Mouse (Mus musculus): Measurements from ENCODE around the gene Hist2h3c1. TPM values are rescaled to one million over a fixed set of nuclear protein-coding genes. Genes with fewer than 3 reads are reported as not detected.

Hist2h3c1 gene
- total and polyA plus RNA-seq, 2 experiments from 2014 or later = 0.32 TPM; not detected in 1

GRCm38 (mm10) chr3:96262216-96262875, 15.9 kb downstream of the Hist2h3c1 start:
- WGBS = 1% methylated on average over 19 of the region's 19 CpGs

DNA sequence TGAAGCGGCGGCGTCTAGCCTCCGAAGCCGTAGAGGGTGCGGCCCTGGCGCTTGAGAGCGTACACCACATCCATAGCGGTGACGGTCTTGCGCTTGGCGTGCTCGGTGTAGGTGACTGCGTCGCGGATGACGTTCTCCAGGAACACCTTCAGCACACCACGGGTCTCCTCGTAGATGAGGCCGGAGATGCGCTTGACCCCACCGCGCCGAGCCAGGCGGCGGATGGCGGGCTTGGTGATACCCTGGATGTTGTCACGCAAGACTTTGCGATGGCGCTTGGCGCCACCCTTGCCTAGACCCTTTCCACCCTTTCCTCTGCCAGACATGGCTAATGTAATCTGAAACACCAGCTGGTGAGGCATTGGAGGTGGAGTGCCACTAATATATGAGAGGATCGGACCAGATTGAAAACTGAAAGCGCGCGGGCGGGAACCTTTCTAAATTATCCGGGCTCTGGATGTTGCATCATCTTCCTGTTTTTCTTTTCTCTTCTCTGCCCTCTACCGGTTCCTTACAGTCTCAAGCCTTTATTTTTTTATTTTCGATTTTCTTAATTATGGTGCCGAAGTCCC, 16.6 kb downstream of the Hist2h3c1 start, which contains the start of gene Hist2h4:
Gene Hist2h4 (minus strand): TSS at position 333 of the 572 bp plus-strand sequence.
- TF ChIP-seq CTCF (IDR thresholded peaks at IDR 0.05) = peak; percentile 77
- peak; percentile 87 for ATAC-seq (ENCODE audit: low FRiP score)
- H3K36me3 ChIP-seq (ENCODE audit: insufficient read depth, low read length) = no peaks in the 10 kb centered on the region
- peaks cover 3% of the 10 kb centered on the region for H3K4me1 ChIP-seq (ENCODE audit: insufficient read depth, low read length)
- H3K4me2 ChIP-seq (ENCODE audit: low read depth, low read length, poor library complexity, severe bottlenecking) = peak within 1 kb of the TSS; percentile 77
- peak within 1 kb of the TSS; percentile 97 for H3K27ac ChIP-seq (ENCODE audit: low read depth, low read length)
- no peaks in the 10 kb centered on the region for H3K9me3 ChIP-seq (ENCODE audit: low read length)
- H3K9ac ChIP-seq (replicated peaks; ENCODE audit: low read length, poor library complexity, severe bottlenecking) = peak within 1 kb of the TSS; percentile 83
- peak; percentile 97 for DNase-seq (ENCODE audit: low spot score)
- no peaks in the 10 kb centered on the region for H3K27me3 ChIP-seq (ENCODE audit: insufficient read depth, low read length)
- WGBS = under 1% methylated on average over 39 of the region's 40 CpGs
- peak within 1 kb of the TSS; percentile 58 for H3K4me3 ChIP-seq (ENCODE audit: low read depth, low read length)

More at GRCm38 (mm10) chr3:96262216-96262875, 15.9 kb downstream of the Hist2h3c1 start:
- Histone ChIP-seq H3K4me3 (ENCODE audit: low read depth, low read length) (peak overlapping the region; percentile 58), H3K4me2 (ENCODE audit: low read depth, low read length, poor library complexity, severe bottlenecking) (peak overlapping the region; percentile 77), H3K36me3 (ENCODE audit: insufficient read depth, low read length) (no peaks in the 10 kb centered on the region), H3K9ac (replicated peaks; ENCODE audit: low read length, poor library complexity, severe bottlenecking) (peak overlapping the region; percentile 83), H3K27me3 (ENCODE audit: insufficient read depth, low read length) (no peaks in the 10 kb centered on the region), H3K27ac (ENCODE audit: low read depth, low read length) (peak overlapping the region; percentile 97), H3K9me3 (ENCODE audit: low read length) (no peaks in the 10 kb centered on the region), H3K4me1 (ENCODE audit: insufficient read depth, low read length) (no peaks in the 10 kb centered on the region; the same call in none of the 2 replicates)
- no peak for TF ChIP-seq CTCF (IDR thresholded peaks at IDR 0.05)
- DNase-seq (ENCODE audit: low spot score) (peak; percentile 93), ATAC-seq (ENCODE audit: low FRiP score) (peak; percentile 81)

DNA sequence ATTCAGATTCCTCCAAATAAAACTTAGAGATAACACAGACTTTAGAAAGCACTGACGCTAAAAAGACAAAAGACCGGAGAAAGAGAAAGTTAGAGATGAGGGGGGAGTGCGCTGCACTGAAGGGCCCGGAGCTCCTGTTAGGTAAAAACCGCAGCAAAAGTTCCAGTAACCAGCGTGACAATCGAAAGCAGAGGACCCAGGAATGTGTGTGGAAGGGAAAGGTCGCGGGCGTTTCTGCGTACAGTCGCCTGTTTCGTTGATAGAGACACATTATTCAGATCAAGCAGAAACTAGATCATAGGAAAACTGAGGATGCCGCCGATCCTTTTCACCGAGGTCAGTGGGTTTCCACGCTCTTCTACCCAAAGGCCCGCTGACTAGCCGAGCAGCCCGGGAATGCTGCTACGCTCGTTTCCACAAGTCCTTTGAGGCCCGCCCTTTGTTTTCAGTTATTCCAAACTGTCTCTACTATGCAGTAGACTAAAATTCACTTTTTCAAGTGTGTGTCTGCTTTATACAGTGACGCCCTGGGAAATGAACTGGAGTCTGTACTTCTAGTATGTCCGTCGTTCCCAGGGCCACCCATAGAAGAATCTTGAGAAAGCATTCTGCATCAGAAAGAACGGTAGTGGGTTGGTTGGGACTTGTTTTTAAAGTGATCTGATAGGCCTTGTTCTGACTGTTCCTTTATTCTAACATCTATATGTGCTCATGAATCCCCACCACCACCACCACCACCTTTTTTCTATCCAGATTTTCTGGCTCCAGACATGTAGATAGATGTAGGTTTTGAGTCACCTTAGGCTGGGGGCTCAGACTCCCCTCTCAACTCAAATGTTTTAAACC, 17.3 kb downstream of the Hist2h3c1 start:
- Histone ChIP-seq H3K36me3 (ENCODE audit: insufficient read depth, low read length) (no peaks in the 10 kb centered on the region), H3K4me1 (ENCODE audit: insufficient read depth, low read length) (peaks cover 5% of the 10 kb centered on the region), H3K4me2 (ENCODE audit: low read depth, low read length, poor library complexity, severe bottlenecking) (peak overlapping the region; percentile 77), H3K27me3 (ENCODE audit: insufficient read depth, low read length) (no peaks in the 10 kb centered on the region), H3K9ac (replicated peaks; ENCODE audit: low read length, poor library complexity, severe bottlenecking) (peak overlapping the region; percentile 51), H3K4me3 (ENCODE audit: low read depth, low read length) (peak overlapping the region; percentile 58), H3K27ac (ENCODE audit: low read depth, low read length) (peak overlapping the region; percentile 97), H3K9me3 (ENCODE audit: low read length) (no peaks in the 10 kb centered on the region)
- TF ChIP-seq CTCF (IDR thresholded peaks at IDR 0.05) = no peak
- WGBS = 4% methylated on average over 27 of the region's 27 CpGs
- DNase-seq (ENCODE audit: low spot score) (peak; percentile 53), ATAC-seq (ENCODE audit: low FRiP score) (no peak)

DNA sequence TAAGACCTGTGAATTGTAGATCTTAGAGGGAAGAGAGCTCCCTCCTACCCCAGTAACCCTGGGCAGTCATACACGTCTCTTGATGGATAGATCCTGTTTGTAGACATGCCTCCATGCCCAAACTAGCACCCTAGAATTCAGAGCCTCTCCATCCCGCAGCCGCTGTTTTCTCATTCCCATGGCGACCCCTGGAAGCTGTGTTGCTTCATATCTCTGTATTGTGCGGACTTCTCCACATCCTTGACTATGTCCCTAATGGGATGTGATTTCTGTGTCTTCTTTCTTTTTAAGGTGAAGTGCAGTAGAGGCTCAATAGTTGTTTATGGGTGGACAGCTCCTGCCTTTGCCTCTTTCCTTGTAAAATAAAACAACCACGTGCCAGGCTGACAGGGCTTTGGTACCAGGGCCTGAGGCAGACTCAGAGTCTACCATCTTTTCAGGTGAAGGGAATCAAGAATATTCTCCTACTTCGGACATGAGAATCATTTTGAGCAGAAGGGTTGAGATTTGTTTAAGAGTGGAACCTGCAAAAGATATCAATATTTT, 18.0 kb downstream of the Hist2h3c1 start:
- Histone ChIP-seq H3K4me2 (ENCODE audit: low read depth, low read length, poor library complexity, severe bottlenecking) (peak overlapping the region; percentile 77), H3K4me1 (ENCODE audit: insufficient read depth, low read length) (peaks cover 5% of the 10 kb centered on the region), H3K36me3 (ENCODE audit: insufficient read depth, low read length) (no peaks in the 10 kb centered on the region), H3K9ac (replicated peaks; ENCODE audit: low read length, poor library complexity, severe bottlenecking) (0 out of 2 replicates have a peak overlapping the region, but pooled peaks have one; percentile 51), H3K27me3 (ENCODE audit: insufficient read depth, low read length) (no peaks in the 10 kb centered on the region), H3K4me3 (ENCODE audit: low read depth, low read length) (no peak overlapping the region), H3K27ac (ENCODE audit: low read depth, low read length) (peak overlapping the region; percentile 97; the same call in 1 of the 2 replicates), H3K9me3 (ENCODE audit: low read length) (no peaks in the 10 kb centered on the region)
- DNase-seq (ENCODE audit: low spot score) = no peak
- TF ChIP-seq CTCF (IDR thresholded peaks at IDR 0.05) = no peak
- no peak for ATAC-seq (ENCODE audit: low FRiP score)
- 66% methylated on average over 7 of the region's 7 CpGs for WGBS

GRCm38 (mm10) chr3:96266132-96266710, 19.7 kb downstream of the Hist2h3c1 start:
- 90% methylated on average over 8 of the region's 8 CpGs for WGBS

More at GRCm38 (mm10) chr3:96266132-96266710, 19.7 kb downstream of the Hist2h3c1 start:
- Histone ChIP-seq H3K27ac (ENCODE audit: low read depth, low read length) (no peak overlapping the region), H3K4me1 (ENCODE audit: insufficient read depth, low read length) (peaks cover 5% of the 10 kb centered on the region), H3K27me3 (ENCODE audit: insufficient read depth, low read length) (no peaks in the 10 kb centered on the region), H3K9ac (replicated peaks; ENCODE audit: low read length, poor library complexity, severe bottlenecking) (no peak overlapping the region), H3K4me2 (ENCODE audit: low read depth, low read length, poor library complexity, severe bottlenecking) (no peak overlapping the region), H3K36me3 (ENCODE audit: insufficient read depth, low read length) (no peaks in the 10 kb centered on the region), H3K4me3 (ENCODE audit: low read depth, low read length) (no peak overlapping the region), H3K9me3 (ENCODE audit: low read length) (no peaks in the 10 kb centered on the region)
- no peak for TF ChIP-seq CTCF (IDR thresholded peaks at IDR 0.05)
- ATAC-seq (ENCODE audit: low FRiP score) (no peak), DNase-seq (ENCODE audit: low spot score) (no peak)

Measured in midbrain, postnatal 0 days (tissue).